In the genomic region with DNA sequence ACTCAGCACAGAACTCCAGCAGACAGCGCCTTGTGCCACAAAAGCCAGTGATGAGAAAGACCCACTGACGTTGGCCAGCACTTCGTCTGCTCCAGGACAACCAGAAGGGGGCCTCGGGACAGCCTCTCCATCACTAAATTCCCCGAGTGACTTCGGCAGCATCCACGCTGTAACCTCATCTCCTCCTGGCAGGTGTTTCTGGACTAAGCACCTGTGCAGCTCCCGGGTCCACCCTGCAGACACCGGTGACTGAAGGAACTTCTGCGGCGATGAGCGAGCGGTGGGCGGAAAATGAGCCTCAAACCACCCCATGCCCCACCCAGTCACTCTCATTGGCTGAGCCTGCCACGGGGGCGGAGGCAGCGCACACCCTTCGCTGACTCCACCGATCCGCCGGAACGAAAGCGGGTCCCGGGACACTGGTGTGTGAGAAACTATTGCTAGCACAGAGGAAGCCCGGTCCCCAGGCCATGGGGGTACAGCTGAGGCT, we compare ENCODE assay signal across 7 mouse cellular contexts. TPM values are rescaled to one million over a fixed set of nuclear protein-coding genes. Genes with fewer than 3 reads are reported as not detected.
DNase-seq lines count a peak whose midpoint lies in the region; ATAC-seq and TF ChIP-seq lines count a peak whose summit lies in the region.

A gene (plus strand): TSS at position 378 of the 490 bp plus-strand sequence.

- peak; percentile 97 for ATAC-seq in forebrain, embryonic 14.5 days
- peak; percentile 90 for ATAC-seq in hindbrain, embryonic 15.5 days (ENCODE audit: low FRiP score, low read depth)
- ATAC-seq in liver, embryonic 11.5 days (replicated peaks; ENCODE audit: low FRiP score), result peak; percentile 96

- WGBS in forebrain, embryonic 14.5 days, result under 1% methylated on average over 25 of the region's 25 CpGs
- WGBS in hindbrain, embryonic 15.5 days, result under 1% methylated on average over 25 of the region's 25 CpGs
- 1% methylated on average over 25 of the region's 25 CpGs for WGBS in liver, embryonic 11.5 days

- H3K4me2 ChIP-seq in forebrain, embryonic 14.5 days (ENCODE audit: low read length), result peak within 1 kb of the TSS; percentile 84
- peak within 1 kb of the TSS; percentile 98 for H3K4me2 ChIP-seq in hindbrain, embryonic 15.5 days
- peak within 1 kb of the TSS; percentile 72 for H3K4me2 ChIP-seq in liver, embryonic 11.5 days
- H3K4me2 ChIP-seq in myocyte (ENCODE audit: low read depth), result peak within 1 kb of the TSS; percentile 89

- H3K4me1 ChIP-seq in ES-E14 (ENCODE audit: control insufficient read depth in 2 of 2, insufficient read depth in 2 of 2, low read length in 2 of 2, poor library complexity in 1 of 2), result peaks cover 1 to 5% of the 10 kb centered on the region in 2 experiments; a peak in 2 of 4 replicates
- H3K4me1 ChIP-seq in forebrain, embryonic 14.5 days (ENCODE audit: control insufficient read depth, insufficient read depth, low read length), result 0 out of 2 replicates have a peak, but pooled peaks cover 2% of the 10 kb centered on the region
- peaks cover 14% of the 10 kb centered on the region for H3K4me1 ChIP-seq in hindbrain, embryonic 15.5 days (replicated peaks)
- no peaks in the 10 kb centered on the region; the same call in 1 of the 2 replicates for H3K4me1 ChIP-seq in liver, embryonic 11.5 days (replicated peaks; ENCODE audit: control insufficient read depth, insufficient read depth, low read length)

- H3K9me3 ChIP-seq in ES-E14 (ENCODE audit: control insufficient read depth, insufficient read depth, low read depth, low read length), result no peaks in the 10 kb centered on the region
- H3K9me3 ChIP-seq in forebrain, embryonic 14.5 days (replicated peaks; ENCODE audit: control insufficient read depth, low read length), result no peaks in the 10 kb centered on the region
- H3K9me3 ChIP-seq in hindbrain, embryonic 15.5 days, result no peaks in the 10 kb centered on the region
- H3K9me3 ChIP-seq in liver, embryonic 11.5 days (ENCODE audit: control insufficient read depth, low read length), result no peaks in the 10 kb centered on the region

- H3K9ac ChIP-seq in ES-E14 (ENCODE audit: insufficient read depth, low read depth, low read length, poor library complexity, severe bottlenecking), result peak within 1 kb of the TSS; percentile 28; the same call in 1 of the 2 replicates
- H3K9ac ChIP-seq in forebrain, embryonic 14.5 days (ENCODE audit: low read length), result peak within 1 kb of the TSS; percentile 46
- H3K9ac ChIP-seq in hindbrain, embryonic 15.5 days, result peak within 1 kb of the TSS; percentile 42
- H3K9ac ChIP-seq in liver, embryonic 11.5 days (ENCODE audit: low read depth, low read length), result no peak within 1 kb of the TSS

- no peak within 1 kb of the TSS for H3K27ac ChIP-seq in ES-E14 (ENCODE audit: insufficient read depth, low read depth, low read length, poor library complexity, severe bottlenecking)
- no peak within 1 kb of the TSS for H3K27ac ChIP-seq in forebrain, embryonic 14.5 days (ENCODE audit: low read depth, low read length)
- H3K27ac ChIP-seq in hindbrain, embryonic 15.5 days (replicated peaks), result no peak within 1 kb of the TSS
- no peak within 1 kb of the TSS for H3K27ac ChIP-seq in liver, embryonic 11.5 days (ENCODE audit: low read depth, low read length)

- H3K4me3 ChIP-seq in ES-E14 (ENCODE audit: insufficient read depth in 1 of 2, low read depth in 1 of 2, low read length in 2 of 2, poor library complexity in 1 of 2, severe bottlenecking in 1 of 2) (peak within 1 kb of the TSS; percentile 60 to 63), myocyte (peak within 1 kb of the TSS; percentile 28)
- peak within 1 kb of the TSS; percentile 44 for H3K4me3 ChIP-seq in forebrain, embryonic 14.5 days (ENCODE audit: low read depth, low read length)
- peak within 1 kb of the TSS; percentile 55 for H3K4me3 ChIP-seq in hindbrain, embryonic 15.5 days
- H3K4me3 ChIP-seq in liver, embryonic 11.5 days (ENCODE audit: low read depth, low read length), result peak within 1 kb of the TSS; percentile 47

- no peak within 1 kb of the TSS for H3ac ChIP-seq in myocyte (ENCODE audit: control insufficient read depth, insufficient read length)

- no peaks in the 10 kb centered on the region for H3K36me3 ChIP-seq in ES-E14 (ENCODE audit: control insufficient read depth, insufficient read depth, low read length, poor library complexity, severe bottlenecking)
- no peaks in the 10 kb centered on the region for H3K36me3 ChIP-seq in forebrain, embryonic 14.5 days (ENCODE audit: control insufficient read depth, insufficient read depth, low read length)
- H3K36me3 ChIP-seq in hindbrain, embryonic 15.5 days, result no peaks in the 10 kb centered on the region
- H3K36me3 ChIP-seq in liver, embryonic 11.5 days (ENCODE audit: control insufficient read depth, insufficient read depth, low read length), result no peaks in the 10 kb centered on the region
- no peaks in the 10 kb centered on the region for H3K36me3 ChIP-seq in myocyte (ENCODE audit: control insufficient read depth, insufficient read depth)

- in situ Hi-C loops in ES-E14 (cut with MboI; ENCODE audit: low sequenced_read_pairs in 2 of 2, unreplicated experiment in 2 of 2), result no loop called here

- peak; percentile 60 for DNase-seq in ES-E14 (ENCODE audit: low read depth, low spot score)
- peak; percentile 76 for DNase-seq in adrenal gland, postnatal 25 days
- DNase-seq in forebrain, embryonic 14.5 days (ENCODE audit: low spot score), result peak; percentile 75
- peak; percentile 79 for DNase-seq in liver, embryonic 11.5 days (ENCODE audit: low spot score)
- peak; percentile 52 to 78 for DNase-seq in spleen, postnatal 4 days (ENCODE audit: low spot score in 2 of 2)

- peaks cover 24% of the 10 kb centered on the region; the same call in 1 of the 2 replicates for H3K27me3 ChIP-seq in forebrain, embryonic 14.5 days (replicated peaks; ENCODE audit: control insufficient read depth, insufficient read depth, low read length)
- H3K27me3 ChIP-seq in hindbrain, embryonic 15.5 days, result peaks cover 20% of the 10 kb centered on the region; the same call in 1 of the 2 replicates
- peaks cover 9% of the 10 kb centered on the region for H3K27me3 ChIP-seq in liver, embryonic 11.5 days (replicated peaks; ENCODE audit: control insufficient read depth, insufficient read depth, low read length)
- peaks cover 3% of the 10 kb centered on the region for H3K27me3 ChIP-seq in myocyte (ENCODE audit: control insufficient read depth, insufficient read depth, insufficient read length)

- TF ChIP-seq POLR2A in myocyte (IDR thresholded peaks at IDR 0.05; ENCODE audit: insufficient read length, low read depth), result no peak

- H3K79me2 ChIP-seq in myocyte (ENCODE audit: control insufficient read depth, insufficient read depth), result no peaks in the 10 kb centered on the region

TF ChIP-seq in ES-E14, 5 proteins besides CTCF, POLR2A, EP300 and RAD21:
- no peak for TF ChIP-seq CHD2 (IDR thresholded peaks at IDR 0.05; ENCODE audit: low read depth, low read length)
TF ChIP-seq in ES-E14: peak in this region for 0.

TF ChIP-seq in myocyte, 11 proteins besides CTCF, POLR2A, EP300 and RAD21:
- no peak for TF ChIP-seq MYOG (IDR thresholded peaks at IDR 0.05; ENCODE audit: control insufficient read depth in 1 of 3, insufficient read depth in 1 of 3, insufficient read length in 2 of 3, low read depth in 2 of 3)
- TF ChIP-seq SRF (IDR thresholded peaks at IDR 0.05; ENCODE audit: control insufficient read depth, insufficient read length, low read depth), result no peak
- no peak for TF ChIP-seq TCF12 (IDR thresholded peaks at IDR 0.05; ENCODE audit: insufficient read depth, poor library complexity, severe bottlenecking)
- no peak for TF ChIP-seq TCF3 (IDR thresholded peaks at IDR 0.05; ENCODE audit: insufficient read length, low read depth)
- peak in 1 of 3 experiments; percentile 7 for TF ChIP-seq MYOD1 (IDR thresholded peaks at IDR 0.05; ENCODE audit: control insufficient read depth in 1 of 3, insufficient read length in 2 of 3, low read depth in 2 of 3)
TF ChIP-seq in myocyte: peak in this region for 1.

RNA-seq across cellular contexts. Expression of the gene that starts here (rescaled TPM):
- total RNA-seq in ES-E14 (2012; rRNA removed), result 0.11 and 0.22 TPM in 2 replicates
- 0.21 and 4.8 TPM in 2 replicates for total RNA-seq in adrenal gland, postnatal 25 days (2021)
- polyA plus RNA-seq in forebrain, embryonic 14.5 days (2014; fragmentation: Nextera tagmentation; extraction: Ambion mirVana), result 0.32 and 0.68 TPM in 2 replicates
- 0.83 and 1.3 TPM in 2 replicates for polyA plus RNA-seq in hindbrain, embryonic 15.5 days (2015; fragmentation: Nextera tagmentation; extraction: Ambion mirVana)
- polyA plus RNA-seq in liver, embryonic 11.5 days (2014; fragmentation: Nextera tagmentation; extraction: Ambion mirVana), result 0.92 and 0.94 TPM in 2 replicates
- polyA plus RNA-seq in myocyte (2012; fragmentation: generic; extraction: Trizol), result 0.07 TPM

Comparison
In these comparisons a context has a peak if more than half of its experiments do, and no peak if none do; other contexts are left out.
1. Peak in DNase-seq, H3K4me3 ChIP-seq and H3K9ac ChIP-seq in ES-E14; RNA of the gene not detected or under 1 TPM.
2. Peak in DNase-seq, ATAC-seq, H3K4me3 ChIP-seq, H3K9ac ChIP-seq and H3K4me2 ChIP-seq in forebrain, embryonic 14.5 days; RNA of the gene not detected or under 1 TPM.
3. Peak in DNase-seq, ATAC-seq, H3K4me3 ChIP-seq and H3K4me2 ChIP-seq in liver, embryonic 11.5 days; RNA of the gene not detected or under 1 TPM.